Mouse (Mus musculus) forebrain, embryonic 14.5 days (tissue): ENCODE data around the gene Stk40. TPM values are rescaled to one million over a fixed set of nuclear protein-coding genes. Genes with fewer than 3 reads are reported as not detected.

Source experiments
- ATAC-seq: fragments of 200-750 bp; cut with Nextera tagmentation; 2 replicates; pipeline ENCODE4 v1.8.0; 2017; ENCODE audit warnings: mild to moderate bottlenecking, moderate library complexity
- DNase-seq: peaks from one replicate; pipeline ENCODE4 v3.0.0-alpha.2; 2015; ENCODE audit warnings: low spot score
- H3K27ac ChIP-seq: fragments of 300-500 bp; sonication (generic); 2 replicates; pipeline ENCODE4 v1.5.1; 2014; ENCODE audit warnings: low read depth, mild to moderate bottlenecking, control low read depth, low read length, moderate library complexity
- H3K27me3 ChIP-seq: fragments of 300-500 bp; sonication (generic); replicated peaks from 2 replicates; pipeline ENCODE4 v1.6.1; 2014; ENCODE audit warnings: low read length, control low read depth, mixed read lengths; ENCODE audit not compliant: control insufficient read depth, insufficient read depth
- H3K36me3 ChIP-seq: fragments of 300-500 bp; sonication (generic); 2 replicates; pipeline ENCODE4 v1.6.1; 2014; ENCODE audit warnings: low read length, control low read depth; ENCODE audit not compliant: control insufficient read depth, insufficient read depth
- H3K4me1 ChIP-seq: fragments of 300-500 bp; sonication (generic); 2 replicates; pipeline ENCODE4 v1.6.1; 2014; ENCODE audit warnings: antibody characterized with exemption, low read length, control low read depth; ENCODE audit not compliant: control insufficient read depth, insufficient read depth
- H3K4me2 ChIP-seq: fragments of 300-500 bp; sonication (generic); 2 replicates; pipeline ENCODE4 v1.6.1; 2014; ENCODE audit warnings: mild to moderate bottlenecking, control low read depth, low read length
- H3K4me3 ChIP-seq: fragments of 300-500 bp; sonication (generic); 2 replicates; pipeline ENCODE4 v1.5.1; 2014; ENCODE audit warnings: low read depth, low read length, control low read depth
- H3K9ac ChIP-seq: fragments of 300-500 bp; sonication (generic); 2 replicates; pipeline ENCODE4 v1.6.1; 2014; ENCODE audit warnings: mild to moderate bottlenecking, low read length, control low read depth, moderate library complexity
- H3K9me3 ChIP-seq: fragments of 300-500 bp; sonication (generic); replicated peaks from 2 replicates; pipeline ENCODE4 v1.6.1; 2016; ENCODE audit warnings: low read length, control low read depth, mixed read lengths; ENCODE audit not compliant: control insufficient read depth
- WGBS: fragments of 180-500 bp; shearing (Covaris S2); extraction: QIAGEN DNeasy Blood & Tissue Kit; methylation state at CpG from one replicate; pipeline ENCODE4 v1.1.7; 2014; 5-methylcytosine and 5-hydroxymethylcytosine counted together
- polyA plus RNA-seq: library from polyadenylated mRNA; unstranded; fragments of >200 nt; fragmentation: Nextera tagmentation; extraction: Ambion mirVana; gene quantifications from 2 replicates; pipeline ENCODE4 v1.2.1, GENCODE M21; 2014

Gene Stk40
- polyA plus RNA-seq, result 22.2 and 25.1 TPM in 2 replicates

DNA sequence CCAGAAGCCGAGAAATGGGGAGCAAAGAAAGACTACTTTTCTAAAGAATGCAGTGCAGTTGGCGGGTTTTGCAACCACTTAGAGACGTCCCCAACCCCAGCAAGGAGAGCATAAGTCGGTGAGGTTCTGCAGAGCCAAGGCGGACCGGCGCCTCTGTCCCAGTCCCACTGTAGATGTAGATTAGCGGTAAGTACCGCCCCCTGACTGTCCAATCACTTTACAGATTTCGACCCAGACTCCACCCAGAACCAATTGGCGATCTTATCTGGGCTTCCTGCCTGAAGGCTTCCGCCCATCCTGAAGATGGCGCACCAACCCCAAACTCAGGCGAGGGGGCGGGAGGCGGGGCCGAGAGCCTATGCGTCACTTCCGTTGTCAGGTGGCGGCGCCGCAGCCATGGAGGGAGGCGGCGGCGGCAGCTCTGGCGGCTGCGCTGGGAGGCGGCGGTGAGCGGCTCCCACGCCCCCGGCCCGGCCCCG is at the start of gene Stk40:
TSS of gene Stk40 (plus strand) at position 368 of the 479 bp plus-strand sequence.
- Histone ChIP-seq H3K4me3 (peak within 1 kb of the TSS; percentile 90), H3K9me3 (no peaks in the 10 kb centered on the region), H3K4me1 (peaks cover 27% of the 10 kb centered on the region), H3K27ac (peak within 1 kb of the TSS; percentile 75), H3K9ac (peak within 1 kb of the TSS; percentile 86), H3K4me2 (peak within 1 kb of the TSS; percentile 95), H3K27me3 (no peaks in the 10 kb centered on the region), H3K36me3 (0 out of 2 replicates have a peak, but pooled peaks cover 3% of the 10 kb centered on the region)
- under 1% methylated on average over 34 of the region's 34 CpGs for WGBS
- ATAC-seq (peak; percentile 98), DNase-seq (peak; percentile 99)

DNA sequence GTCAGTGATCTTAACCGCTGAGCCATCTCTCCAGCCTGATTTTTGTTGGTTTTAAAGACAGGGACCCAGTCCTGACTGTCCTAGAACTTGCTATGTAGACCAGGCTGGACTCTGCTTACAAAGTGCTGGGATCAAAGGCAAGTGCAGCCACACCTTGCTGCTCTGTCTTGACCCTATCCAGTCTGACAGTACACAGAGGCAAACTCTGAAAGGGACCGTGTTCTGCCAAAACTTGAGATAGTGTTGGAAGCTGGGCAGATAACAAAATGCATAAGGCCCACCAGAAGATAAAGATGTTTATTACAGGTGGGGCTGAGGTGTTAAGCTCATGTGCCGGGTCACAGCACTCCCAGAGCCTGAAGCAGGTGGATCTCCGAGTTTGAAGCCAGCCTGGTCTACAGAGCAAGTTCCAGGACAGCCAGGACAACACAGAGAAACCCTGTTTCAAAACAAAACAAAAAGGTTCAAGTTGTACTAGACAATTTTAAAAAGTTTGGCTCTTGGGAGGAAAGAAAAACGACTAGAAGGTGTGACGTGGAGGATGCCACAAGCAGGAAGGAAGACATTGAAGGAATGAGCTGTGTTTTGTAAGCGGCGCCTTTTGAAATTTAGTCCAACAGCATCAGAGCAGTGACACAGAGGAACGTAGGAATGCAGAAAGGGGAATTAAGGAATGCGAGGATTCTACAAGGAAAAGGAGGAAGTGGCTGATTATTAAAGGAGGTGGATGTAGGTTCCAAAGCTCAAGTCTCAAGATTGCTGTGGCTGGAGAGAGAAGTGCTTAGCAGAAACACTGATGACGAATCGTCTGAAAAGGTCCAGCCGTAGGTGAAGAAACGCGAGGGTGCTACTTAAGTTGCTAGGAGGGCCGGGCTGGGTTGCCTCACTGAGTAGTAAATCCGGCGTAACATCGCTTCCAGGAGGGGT is 46.3 kb upstream of the Stk40 start:
- H3K9me3 ChIP-seq, result no peaks in the 10 kb centered on the region
- DNase-seq, result peak; percentile 8

DNA sequence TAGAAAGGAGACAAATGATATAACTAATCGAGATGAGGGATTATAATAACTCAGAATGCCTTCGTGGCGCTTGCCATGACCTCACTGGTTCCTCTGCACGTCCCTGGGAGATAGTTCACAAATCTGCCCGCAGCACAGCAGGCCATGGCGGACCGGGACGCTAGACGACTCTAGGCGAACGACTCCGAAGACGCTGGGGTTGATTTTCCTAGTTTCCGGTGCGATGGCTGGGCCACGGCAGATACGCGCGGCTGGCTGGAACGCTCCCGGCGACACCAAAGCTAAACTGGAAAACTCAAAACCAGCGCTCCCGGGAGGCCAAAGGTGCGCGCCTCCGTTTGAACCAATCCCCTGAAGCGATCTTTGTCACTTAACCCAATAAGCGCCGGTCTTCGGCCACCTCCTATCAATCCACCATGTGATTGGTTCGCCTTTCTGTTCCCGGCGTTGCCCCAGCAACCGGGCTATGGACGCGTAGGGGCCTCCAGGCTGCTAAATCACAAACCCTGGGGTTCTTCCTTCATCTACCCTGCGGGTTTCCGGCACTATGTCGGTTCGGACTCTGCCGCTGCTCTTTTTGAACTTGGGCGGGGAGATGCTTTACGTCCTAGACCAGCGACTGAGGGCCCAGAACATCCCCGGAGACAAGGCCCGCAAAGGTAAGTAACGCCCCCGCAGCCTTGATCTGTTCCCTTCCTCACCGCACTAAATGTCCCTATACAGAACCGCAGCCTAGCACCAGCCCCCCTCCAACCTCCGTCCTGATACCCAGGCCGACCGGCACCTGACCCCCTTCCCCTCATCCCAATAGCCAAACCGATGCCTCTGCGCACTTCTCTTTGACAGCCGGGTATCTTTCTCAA is 45.4 kb upstream of the Stk40 start, which contains the start of gene Oscp1:
TSS of gene Oscp1 (plus strand) at position 432 of the 863 bp plus-strand sequence.
- H3K27me3 ChIP-seq, result no peaks in the 10 kb centered on the region
- H3K4me1 ChIP-seq, result peaks cover 9% of the 10 kb centered on the region
- ATAC-seq (peak; percentile 99), DNase-seq (peak; percentile 98)
- WGBS, result under 1% methylated on average over 57 of the region's 57 CpGs
- peak within 1 kb of the TSS; percentile 65 for H3K4me2 ChIP-seq
- H3K4me3 ChIP-seq, result peak within 1 kb of the TSS; percentile 55
- H3K9ac ChIP-seq, result peak within 1 kb of the TSS; percentile 70
- H3K36me3 ChIP-seq, result peaks cover 22% of the 10 kb centered on the region
- no peak within 1 kb of the TSS for H3K27ac ChIP-seq
- no peaks in the 10 kb centered on the region for H3K9me3 ChIP-seq

More for the DNA sequence above, 46.3 kb upstream of the Stk40 start:
- peaks cover 25% of the 10 kb centered on the region for H3K36me3 ChIP-seq
- no peak overlapping the region for H3K27ac ChIP-seq
- peak overlapping the region; percentile 65 for H3K4me2 ChIP-seq
- H3K4me1 ChIP-seq, result peaks cover 9% of the 10 kb centered on the region
- no peaks in the 10 kb centered on the region for H3K27me3 ChIP-seq
- H3K9ac ChIP-seq, result peak overlapping the region; percentile 70
- peak overlapping the region; percentile 55 for H3K4me3 ChIP-seq
- 17% methylated on average over 19 of the region's 19 CpGs for WGBS
- ATAC-seq, result peak; percentile 18

DNA sequence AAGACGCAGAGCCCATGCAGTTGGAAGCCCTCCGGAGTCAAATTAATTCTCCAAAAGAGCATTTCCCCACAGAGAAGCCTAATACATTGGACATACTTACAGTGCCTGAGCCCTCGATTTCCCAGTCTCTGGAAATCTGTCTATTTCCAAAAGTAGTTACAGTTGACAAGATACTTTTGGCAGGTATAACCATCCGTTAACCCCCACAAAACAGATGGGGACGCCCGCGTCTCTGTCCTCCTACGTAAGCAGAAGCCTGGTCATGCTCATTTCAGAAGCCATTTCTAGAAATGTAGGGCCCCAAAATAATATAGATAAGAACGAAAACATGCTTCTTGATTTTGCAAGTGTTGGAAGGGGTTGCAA is 44.8 kb upstream of the Stk40 start:
- Histone ChIP-seq H3K4me2 (peak overlapping the region; percentile 65), H3K36me3 (peaks cover 16% of the 10 kb centered on the region), H3K4me1 (peaks cover 9% of the 10 kb centered on the region), H3K4me3 (peak overlapping the region; percentile 55), H3K9ac (peak overlapping the region; percentile 70), H3K27me3 (no peaks in the 10 kb centered on the region), H3K9me3 (no peaks in the 10 kb centered on the region), H3K27ac (no peak overlapping the region)
- DNase-seq (no peak), ATAC-seq (no peak; the same call in 1 of the 2 replicates)
- WGBS, result 39% methylated on average over 9 of the region's 9 CpGs

GRCm38 (mm10) chr4:126062856-126063255 is 40.9 kb upstream of the Stk40 start:
- WGBS, result 33% methylated on average over 1 of the region's 1 CpGs
- no peak overlapping the region for H3K27ac ChIP-seq
- no peak overlapping the region for H3K9ac ChIP-seq
- ATAC-seq, result no peak
- no peak overlapping the region for H3K4me3 ChIP-seq
- H3K27me3 ChIP-seq, result no peaks in the 10 kb centered on the region
- no peak overlapping the region for H3K4me2 ChIP-seq
- H3K4me1 ChIP-seq, result peaks cover 5% of the 10 kb centered on the region
- H3K36me3 ChIP-seq, result no peaks in the 10 kb centered on the region
- no peaks in the 10 kb centered on the region for H3K9me3 ChIP-seq
- DNase-seq, result no peak

- Histone ChIP-seq H3K4me1 (no peaks in the 10 kb centered on the region), H3K27ac (no peak overlapping the region), H3K9ac (no peak overlapping the region), H3K4me3 (no peak overlapping the region), H3K36me3 (no peaks in the 10 kb centered on the region), H3K9me3 (no peaks in the 10 kb centered on the region), H3K27me3 (no peaks in the 10 kb centered on the region), H3K4me2 (no peak overlapping the region)
- DNase-seq (no peak), ATAC-seq (no peak)
- WGBS, result 81% methylated on average over 7 of the region's 7 CpGs
Measured at GRCm38 (mm10) chr4:126065241-126065640, 38.5 kb upstream of the Stk40 start.

GRCm38 (mm10) chr4:126067401-126068077 is 36.2 kb upstream of the Stk40 start:
- DNase-seq (peak; percentile 71), ATAC-seq (peak; percentile 62; the same call in 1 of the 2 replicates)
- Histone ChIP-seq H3K27me3 (no peaks in the 10 kb centered on the region), H3K4me1 (no peaks in the 10 kb centered on the region), H3K4me2 (0 out of 2 replicates have a peak overlapping the region, but pooled peaks have one; percentile 9), H3K4me3 (no peak overlapping the region), H3K36me3 (no peaks in the 10 kb centered on the region), H3K9me3 (no peaks in the 10 kb centered on the region), H3K27ac (peak overlapping the region; percentile 48), H3K9ac (no peak overlapping the region)
- WGBS, result 59% methylated on average over 15 of the region's 15 CpGs

GRCm38 (mm10) chr4:126068842-126069241 is 34.9 kb upstream of the Stk40 start:
- H3K4me3 ChIP-seq, result no peak overlapping the region
- WGBS, result 89% methylated on average over 6 of the region's 6 CpGs
- no peak overlapping the region for H3K4me2 ChIP-seq
- no peaks in the 10 kb centered on the region for H3K27me3 ChIP-seq
- no peaks in the 10 kb centered on the region for H3K36me3 ChIP-seq
- no peak for ATAC-seq
- no peak overlapping the region for H3K27ac ChIP-seq
- H3K9me3 ChIP-seq, result no peaks in the 10 kb centered on the region
- no peak for DNase-seq
- H3K4me1 ChIP-seq, result no peaks in the 10 kb centered on the region
- no peak overlapping the region for H3K9ac ChIP-seq
